Mouse (Mus musculus): Measurements from ENCODE around the gene Slc30a7. TPM values are rescaled to one million over a fixed set of nuclear protein-coding genes. Genes with fewer than 3 reads are reported as not detected.

The Slc30a7 gene
- polyA plus RNA-seq, 1 experiment from 2014 or later = 16.8 TPM

DNA sequence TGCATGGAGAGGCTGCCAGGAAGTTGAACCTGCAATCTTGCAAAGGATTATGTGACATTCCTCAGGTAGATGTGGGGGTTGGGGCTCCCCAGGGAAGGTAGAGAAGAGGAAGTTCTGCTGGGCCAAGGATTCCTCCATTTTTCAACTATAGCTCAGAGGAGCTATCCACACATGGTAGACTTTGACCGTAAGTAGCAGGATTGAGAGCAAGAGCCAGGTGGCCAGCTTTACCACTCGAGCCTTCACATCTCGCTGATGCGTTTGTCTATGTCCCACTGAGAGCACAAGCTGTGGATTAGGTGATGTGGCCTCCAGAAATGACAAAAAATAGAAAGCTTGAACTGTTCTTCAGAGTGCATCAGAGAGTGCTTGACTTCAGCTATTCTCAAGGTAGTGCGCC is 11.9 kb upstream of the Slc30a7 start:
- Histone ChIP-seq H3K4me3 (no peak overlapping the region), H3K4me1 (peaks cover 2% of the 10 kb centered on the region; the same call in 1 of the 2 replicates), H3K4me2 (no peak overlapping the region), H3K27ac (no peak overlapping the region), H3K9me3 (no peaks in the 10 kb centered on the region), H3K27me3 (replicated peaks) (no peaks in the 10 kb centered on the region), H3K36me3 (replicated peaks) (no peaks in the 10 kb centered on the region), H3K9ac (no peak overlapping the region)
- WGBS = 87% methylated on average over 5 of the region's 5 CpGs
- no peak for ATAC-seq (replicated peaks)

DNA sequence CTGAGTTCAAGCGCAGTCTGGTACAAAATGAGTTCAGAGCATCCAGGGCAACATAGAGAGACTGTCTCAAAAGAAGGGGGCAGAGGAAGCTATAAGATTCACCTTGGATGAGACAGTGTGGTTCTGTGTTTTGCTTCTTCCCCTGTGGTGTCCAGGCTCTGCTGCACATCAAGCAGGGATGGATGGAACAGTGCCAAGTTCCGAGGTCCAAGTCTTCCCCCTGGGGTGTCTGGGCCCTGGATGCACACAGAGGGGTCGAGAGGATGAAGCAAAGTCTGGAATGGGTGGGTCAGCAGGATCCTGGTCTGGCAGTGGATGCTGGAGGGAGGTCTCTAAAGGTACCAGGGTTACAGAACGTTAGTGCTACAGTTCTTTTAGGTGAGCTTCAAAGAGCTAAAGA is 11.4 kb upstream of the Slc30a7 start:
- no peaks in the 10 kb centered on the region for H3K36me3 ChIP-seq (replicated peaks)
- H3K4me1 ChIP-seq = peaks cover 2% of the 10 kb centered on the region; the same call in 1 of the 2 replicates
- no peak overlapping the region for H3K27ac ChIP-seq
- H3K27me3 ChIP-seq (replicated peaks) = no peaks in the 10 kb centered on the region
- no peaks in the 10 kb centered on the region for H3K9me3 ChIP-seq
- H3K4me3 ChIP-seq = no peak overlapping the region
- ATAC-seq (replicated peaks) = no peak
- 72% methylated on average over 4 of the region's 4 CpGs for WGBS
- no peak overlapping the region for H3K4me2 ChIP-seq
- no peak overlapping the region for H3K9ac ChIP-seq

DNA sequence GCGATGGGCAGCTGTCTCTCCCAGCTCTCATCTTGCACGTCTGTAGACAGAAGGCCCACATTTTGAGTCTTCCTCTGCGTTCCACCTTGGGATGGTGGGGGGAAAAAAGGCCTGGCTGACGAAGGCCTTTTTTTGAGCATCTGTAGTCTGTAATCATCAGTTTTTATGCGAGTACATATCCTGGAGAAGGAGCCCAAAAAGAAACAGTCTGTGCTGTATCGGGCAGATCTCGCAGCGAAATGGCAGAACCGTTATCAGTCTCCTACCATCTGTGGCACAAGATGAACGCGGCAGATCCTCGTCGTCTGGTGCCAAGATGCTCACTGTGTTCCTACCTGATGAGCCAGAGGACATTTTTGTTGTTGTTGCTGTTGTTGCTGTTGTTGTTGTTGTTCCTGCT is 8.9 kb upstream of the Slc30a7 start:
- Histone ChIP-seq H3K27me3 (replicated peaks) (no peaks in the 10 kb centered on the region), H3K27ac (no peak overlapping the region), H3K9me3 (no peaks in the 10 kb centered on the region), H3K9ac (no peak overlapping the region), H3K4me1 (no peaks in the 10 kb centered on the region), H3K4me2 (no peak overlapping the region), H3K36me3 (replicated peaks) (no peaks in the 10 kb centered on the region), H3K4me3 (no peak overlapping the region)
- no peak for ATAC-seq (replicated peaks)
- 92% methylated on average over 13 of the region's 13 CpGs for WGBS

DNA sequence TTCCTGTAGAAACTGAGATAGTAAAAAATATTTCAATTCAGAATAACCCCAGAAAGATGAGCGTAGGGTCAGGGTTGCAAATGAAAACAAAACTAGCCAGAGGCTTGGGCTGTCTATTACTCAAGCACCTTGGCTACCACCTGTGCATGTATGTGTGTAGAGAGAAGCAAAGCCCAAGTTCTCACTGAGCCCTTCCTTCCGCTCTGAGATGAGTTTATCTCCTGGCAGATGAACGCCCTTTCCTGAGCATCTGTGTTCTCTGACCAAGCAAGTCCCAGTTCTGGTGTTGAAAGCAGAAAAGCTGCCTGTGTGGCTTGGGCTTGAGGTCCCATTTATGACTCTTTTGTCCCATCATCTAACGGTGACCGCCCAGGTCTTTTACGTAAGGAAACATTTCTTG is 7.7 kb upstream of the Slc30a7 start:
- Histone ChIP-seq H3K4me3 (no peak overlapping the region), H3K9me3 (no peaks in the 10 kb centered on the region), H3K9ac (no peak overlapping the region), H3K36me3 (replicated peaks) (no peaks in the 10 kb centered on the region), H3K4me1 (peaks cover 4% of the 10 kb centered on the region), H3K27me3 (replicated peaks) (no peaks in the 10 kb centered on the region), H3K27ac (no peak overlapping the region), H3K4me2 (no peak overlapping the region)
- 93% methylated on average over 6 of the region's 6 CpGs for WGBS
- ATAC-seq (replicated peaks) = no peak

DNA sequence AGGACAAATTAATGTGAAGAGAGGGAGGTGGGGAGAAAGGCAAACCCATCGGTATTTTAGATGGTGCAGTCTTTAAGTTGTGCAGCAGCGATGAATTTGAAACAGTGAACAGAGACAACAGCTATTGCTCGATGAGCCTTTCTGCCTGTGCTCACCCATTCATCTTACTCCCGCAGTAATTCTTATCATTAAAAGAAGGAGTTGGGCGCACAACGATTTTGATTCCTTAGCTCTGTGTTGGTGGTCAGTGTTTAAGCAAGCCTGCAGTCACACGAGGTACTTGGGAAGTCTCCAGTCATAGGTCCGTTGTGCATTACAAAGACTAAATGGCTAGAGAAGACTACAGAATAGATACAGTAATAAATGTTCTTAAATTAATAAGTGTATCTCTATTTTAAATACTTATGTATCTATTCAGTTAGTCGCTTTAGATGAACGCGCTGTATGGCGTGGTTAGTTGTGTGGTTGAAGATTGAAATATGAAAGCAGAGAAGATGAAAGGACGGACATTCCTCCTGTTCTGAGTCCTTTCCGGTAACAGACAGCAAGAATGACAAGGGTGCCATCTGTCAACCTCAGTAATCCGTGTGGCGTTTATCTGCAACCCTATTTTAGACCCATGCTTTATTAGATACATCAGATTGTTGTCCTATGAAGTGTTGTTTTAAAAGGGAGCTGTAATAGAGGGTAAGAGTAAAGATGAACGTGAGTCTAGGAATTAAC is 2.6 kb upstream of the Slc30a7 start:
- Histone ChIP-seq H3K27me3 (replicated peaks) (no peaks in the 10 kb centered on the region), H3K9me3 (no peaks in the 10 kb centered on the region), H3K27ac (no peak overlapping the region), H3K4me2 (peak overlapping the region; percentile 66), H3K4me1 (peaks cover 33% of the 10 kb centered on the region), H3K4me3 (peak overlapping the region; percentile 98), H3K9ac (no peak overlapping the region), H3K36me3 (replicated peaks) (no peaks in the 10 kb centered on the region)
- 77% methylated on average over 17 of the region's 17 CpGs for WGBS
- no peak for ATAC-seq (replicated peaks)

DNA sequence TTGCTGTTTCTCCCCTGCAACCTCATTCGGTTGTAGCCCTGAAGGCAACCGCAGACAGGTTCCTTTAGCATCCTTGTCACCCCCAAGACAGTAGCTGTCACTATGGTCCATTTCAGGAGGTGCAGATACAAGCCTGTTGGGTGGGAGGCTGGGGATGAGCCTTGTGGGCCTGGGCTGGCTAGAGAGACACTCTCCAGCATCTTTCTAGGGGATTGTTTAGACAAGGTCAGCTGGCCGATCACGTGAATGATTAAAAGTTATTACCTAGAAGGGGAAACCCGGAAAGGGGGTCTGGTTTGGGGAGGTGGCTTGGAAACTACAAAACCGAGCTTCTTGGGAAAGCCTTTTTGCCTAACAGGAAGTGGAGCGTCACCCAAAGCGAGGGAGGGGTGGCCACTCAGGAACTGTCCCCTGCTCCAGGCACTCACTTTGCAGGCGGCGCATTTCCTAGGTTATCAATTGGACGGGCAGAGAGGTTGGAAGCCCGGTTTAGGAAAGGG is 785 bp upstream of the Slc30a7 start:
- H3K4me3 ChIP-seq = peak overlapping the region; percentile 98
- peak overlapping the region; percentile 88 for H3K27ac ChIP-seq
- ATAC-seq (replicated peaks) = peak; percentile 80
- peak overlapping the region; percentile 66 for H3K4me2 ChIP-seq
- H3K27me3 ChIP-seq (replicated peaks) = no peaks in the 10 kb centered on the region
- H3K4me1 ChIP-seq = peaks cover 39% of the 10 kb centered on the region
- WGBS = under 1% methylated on average over 12 of the region's 12 CpGs
- no peaks in the 10 kb centered on the region for H3K36me3 ChIP-seq (replicated peaks)
- H3K9ac ChIP-seq = peak overlapping the region; percentile 93
- H3K9me3 ChIP-seq = no peaks in the 10 kb centered on the region

DNA sequence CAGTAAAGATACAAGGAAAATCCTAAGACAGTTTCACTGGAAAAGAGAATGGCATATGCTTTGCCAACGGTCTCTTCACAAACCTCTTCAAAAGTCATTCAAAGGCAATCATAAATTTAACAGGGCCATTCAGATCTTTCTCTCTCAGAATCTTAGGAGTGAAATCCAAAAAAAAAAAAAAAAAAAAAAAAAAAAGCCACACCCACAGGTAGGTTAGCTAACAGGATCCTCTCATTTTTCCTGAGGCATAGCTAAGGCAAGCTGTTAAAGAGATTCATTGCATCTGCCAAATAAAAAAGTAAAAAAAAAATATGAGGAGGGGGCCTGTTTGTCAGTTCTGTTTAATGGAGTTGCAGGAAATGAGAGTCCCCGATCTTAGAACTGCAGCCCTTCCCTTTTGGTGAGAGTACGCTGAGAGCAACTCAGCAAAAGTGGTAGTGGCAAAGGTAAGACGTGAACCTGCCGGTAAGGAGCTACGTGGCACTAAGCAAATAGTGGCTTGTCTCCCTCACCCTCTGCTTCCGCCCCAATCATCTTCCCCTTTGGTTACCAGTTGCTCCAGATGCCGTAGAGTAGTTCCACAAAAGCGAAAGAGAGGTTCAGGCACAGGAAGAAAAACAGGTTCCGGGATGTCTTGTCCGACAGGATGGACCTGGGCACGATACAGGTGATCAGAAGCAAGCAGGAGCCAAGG is 775 bp downstream of the Slc30a7 start:
- Histone ChIP-seq H3K27ac (peak overlapping the region; percentile 88), H3K4me3 (peak overlapping the region; percentile 98), H3K4me1 (peaks cover 39% of the 10 kb centered on the region), H3K36me3 (replicated peaks) (no peaks in the 10 kb centered on the region; the same call in 1 of the 2 replicates), H3K9ac (peak overlapping the region; percentile 93), H3K27me3 (replicated peaks) (no peaks in the 10 kb centered on the region), H3K9me3 (no peaks in the 10 kb centered on the region), H3K4me2 (peak overlapping the region; percentile 66)
- no peak; the same call in 1 of the 2 replicates for ATAC-seq (replicated peaks)
- WGBS = 9% methylated on average over 12 of the region's 12 CpGs

DNA sequence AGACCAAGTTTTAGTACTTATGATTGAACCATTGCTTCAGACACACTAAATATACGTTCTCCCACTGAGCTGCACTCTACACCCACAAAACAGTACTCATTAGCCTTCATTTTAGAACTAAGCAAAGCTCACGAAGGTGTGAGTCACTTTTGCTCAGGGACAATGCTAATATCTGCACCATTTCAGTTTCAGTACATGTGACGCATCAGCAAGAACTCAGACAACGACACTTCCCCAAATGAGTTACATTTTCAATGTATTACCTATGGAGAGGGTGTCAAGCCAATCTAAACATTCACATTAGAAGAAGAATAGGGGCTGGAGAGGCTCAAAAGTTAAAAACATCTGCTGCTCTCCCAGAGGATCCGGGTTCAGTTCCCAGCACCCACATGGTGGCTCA is 10.3 kb downstream of the Slc30a7 start:
- H3K27ac ChIP-seq = no peak overlapping the region
- no peak overlapping the region for H3K4me2 ChIP-seq
- H3K4me3 ChIP-seq = no peak overlapping the region
- peaks cover 8% of the 10 kb centered on the region; the same call in 1 of the 2 replicates for H3K36me3 ChIP-seq (replicated peaks)
- ATAC-seq (replicated peaks) = no peak
- no peaks in the 10 kb centered on the region for H3K27me3 ChIP-seq (replicated peaks)
- WGBS = 91% methylated on average over 5 of the region's 5 CpGs
- H3K4me1 ChIP-seq = no peaks in the 10 kb centered on the region
- no peaks in the 10 kb centered on the region for H3K9me3 ChIP-seq
- no peak overlapping the region for H3K9ac ChIP-seq

DNA sequence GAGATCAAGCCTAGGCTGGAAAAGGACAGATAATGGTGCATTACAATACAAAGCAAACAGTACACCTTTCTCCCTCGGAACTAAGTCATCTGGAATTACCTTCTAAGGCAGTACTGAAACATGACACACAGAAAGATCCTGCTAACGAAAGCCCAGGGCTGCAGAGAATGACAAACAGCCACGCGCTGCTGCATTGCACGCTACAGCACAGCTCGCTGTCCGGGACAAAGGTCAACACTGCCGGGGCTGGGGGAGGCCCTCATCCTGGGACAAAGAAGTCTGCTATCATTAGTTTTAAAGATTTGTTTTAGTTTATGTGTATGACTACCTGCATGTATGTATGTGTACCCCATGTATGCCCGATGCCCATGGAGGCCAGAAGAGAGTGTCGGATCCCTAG is 14.2 kb downstream of the Slc30a7 start:
- WGBS = 81% methylated on average over 10 of the region's 10 CpGs
- Histone ChIP-seq H3K4me2 (no peak overlapping the region), H3K4me1 (no peaks in the 10 kb centered on the region), H3K9me3 (no peaks in the 10 kb centered on the region), H3K27ac (no peak overlapping the region), H3K9ac (no peak overlapping the region), H3K4me3 (no peak overlapping the region), H3K27me3 (replicated peaks) (no peaks in the 10 kb centered on the region), H3K36me3 (replicated peaks) (peaks cover 9% of the 10 kb centered on the region)
- ATAC-seq (replicated peaks) = no peak

DNA sequence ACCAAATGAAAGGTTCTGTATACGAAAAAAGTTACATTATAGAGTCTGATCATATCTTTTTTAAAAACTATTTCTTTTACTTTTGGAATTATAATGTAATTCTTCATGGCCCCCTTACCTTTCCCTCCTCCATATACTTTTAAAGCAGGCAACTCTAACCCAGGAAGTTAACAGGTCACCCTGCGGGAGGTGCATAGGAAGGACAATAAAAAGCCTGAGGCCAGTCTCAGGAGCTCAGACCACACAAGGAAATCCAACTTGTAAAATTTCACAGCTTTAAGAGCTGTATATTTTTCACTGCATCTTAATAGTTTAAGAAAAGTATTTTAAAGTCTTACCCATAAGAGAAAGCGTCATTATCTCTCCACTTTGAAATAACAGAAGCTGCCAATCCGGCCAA is 14.6 kb downstream of the Slc30a7 start:
- 92% methylated on average over 4 of the region's 4 CpGs for WGBS
- Histone ChIP-seq H3K36me3 (replicated peaks) (peaks cover 5% of the 10 kb centered on the region), H3K9me3 (no peaks in the 10 kb centered on the region), H3K27ac (no peak overlapping the region), H3K4me3 (no peak overlapping the region), H3K27me3 (replicated peaks) (no peaks in the 10 kb centered on the region), H3K4me1 (no peaks in the 10 kb centered on the region), H3K9ac (no peak overlapping the region), H3K4me2 (no peak overlapping the region)
- ATAC-seq (replicated peaks) = no peak

DNA sequence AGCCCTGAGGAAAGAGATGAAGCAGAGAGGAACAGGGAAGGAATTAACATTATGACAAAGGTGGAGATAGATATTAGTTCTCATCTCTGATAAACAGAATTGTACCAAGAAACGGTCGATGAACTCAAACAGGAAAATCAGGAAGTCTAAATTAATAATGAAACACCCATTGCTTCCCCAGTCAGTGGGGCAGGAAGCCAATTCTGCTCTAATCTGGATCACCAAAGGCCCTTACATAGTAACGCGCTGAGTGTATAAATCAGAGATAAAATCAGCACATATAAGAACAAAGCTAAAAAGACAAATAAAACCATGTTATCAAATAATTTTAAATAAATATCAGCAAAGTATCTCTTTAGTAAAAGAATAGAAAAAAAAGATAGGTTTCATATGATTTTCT is 15.1 kb downstream of the Slc30a7 start:
- WGBS = 84% methylated on average over 4 of the region's 4 CpGs
- no peaks in the 10 kb centered on the region for H3K9me3 ChIP-seq

DNA sequence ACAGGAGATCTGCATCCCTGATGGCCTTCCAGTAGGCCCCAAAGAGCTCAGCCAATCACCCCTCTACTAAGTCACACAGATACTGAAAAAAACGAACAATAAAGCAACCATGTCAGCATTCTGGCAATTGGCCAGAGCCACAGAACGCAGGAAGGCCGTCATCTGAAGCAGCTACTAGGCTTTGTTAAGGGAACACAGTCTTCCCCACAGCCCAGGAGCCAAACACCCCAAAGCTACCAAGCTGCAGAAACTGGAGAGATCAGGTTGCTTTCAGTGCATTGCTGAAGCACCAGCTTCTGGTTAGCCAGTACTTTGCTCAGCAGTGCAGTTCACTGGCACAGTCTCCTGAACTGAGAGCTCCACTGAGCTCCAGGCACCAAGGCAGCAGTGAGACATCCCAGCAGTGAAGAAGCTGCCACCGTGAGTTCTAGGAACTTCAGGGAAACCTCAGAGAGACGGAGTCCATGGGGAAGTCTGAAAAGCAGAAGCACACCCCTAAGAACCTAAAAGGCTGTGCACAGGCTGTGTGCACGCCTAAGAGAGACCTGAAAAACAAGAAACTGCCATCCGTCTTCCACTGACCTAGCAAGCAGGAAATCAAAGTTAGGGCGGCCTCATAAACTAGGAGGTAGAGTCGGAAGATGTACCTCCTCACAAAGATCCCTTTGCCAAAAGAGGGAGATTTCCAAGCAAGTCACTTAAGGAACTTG is 21.9 kb downstream of the Slc30a7 start:
- WGBS = 81% methylated on average over 9 of the region's 9 CpGs
- peaks cover 20% of the 10 kb centered on the region for H3K36me3 ChIP-seq (replicated peaks)

More for the DNA sequence above, 15.1 kb downstream of the Slc30a7 start:
- peaks cover 3% of the 10 kb centered on the region for H3K36me3 ChIP-seq (replicated peaks)
- H3K27ac ChIP-seq = no peak overlapping the region
- ATAC-seq (replicated peaks) = no peak
- no peak overlapping the region for H3K4me3 ChIP-seq
- H3K4me1 ChIP-seq = no peaks in the 10 kb centered on the region
- no peaks in the 10 kb centered on the region for H3K27me3 ChIP-seq (replicated peaks)
- no peak overlapping the region for H3K9ac ChIP-seq
- no peak overlapping the region for H3K4me2 ChIP-seq

More for the DNA sequence above, 21.9 kb downstream of the Slc30a7 start:
- no peak overlapping the region for H3K27ac ChIP-seq
- H3K27me3 ChIP-seq (replicated peaks) = no peaks in the 10 kb centered on the region
- H3K9ac ChIP-seq = no peak overlapping the region
- no peak overlapping the region for H3K4me2 ChIP-seq
- no peak overlapping the region for H3K4me3 ChIP-seq
- H3K9me3 ChIP-seq = no peaks in the 10 kb centered on the region
- no peak for ATAC-seq (replicated peaks)
- H3K4me1 ChIP-seq = no peaks in the 10 kb centered on the region

Data from midbrain, embryonic 15.5 days (tissue).